Mouse (Mus musculus) spleen, postnatal 36 days (tissue): ENCODE results near the gene Fam189a1.

ENCODE experiments used
- DNase-seq, 2 experiments: peaks; one replicate each; pipeline ENCODE4 v3.0.0; 2022; ENCODE audit warnings: low spot score in 2 of 2, mixed read lengths in 1 of 2

The Fam189a1 gene

DNA sequence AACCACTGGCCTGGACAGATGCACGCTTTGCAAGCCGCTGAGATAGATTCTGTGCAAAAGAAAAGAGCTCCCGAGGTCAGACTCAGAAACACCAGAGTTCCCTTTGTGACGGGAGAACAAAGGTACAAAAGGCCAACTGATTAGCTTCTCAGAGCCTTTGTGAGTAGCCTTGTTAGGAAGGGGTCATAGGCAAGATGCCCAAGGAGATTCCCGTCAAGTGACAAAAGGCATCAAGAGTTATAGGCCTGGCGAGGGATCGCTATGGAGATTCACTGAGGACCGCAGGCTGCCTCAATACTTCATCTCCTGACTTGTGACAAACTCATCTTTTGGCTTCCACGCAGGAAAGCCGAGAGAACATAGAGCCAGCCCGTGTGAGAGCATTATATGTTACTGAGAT, 417.2 kb downstream of the Fam189a1 start:
- no peak for DNase-seq

DNA sequence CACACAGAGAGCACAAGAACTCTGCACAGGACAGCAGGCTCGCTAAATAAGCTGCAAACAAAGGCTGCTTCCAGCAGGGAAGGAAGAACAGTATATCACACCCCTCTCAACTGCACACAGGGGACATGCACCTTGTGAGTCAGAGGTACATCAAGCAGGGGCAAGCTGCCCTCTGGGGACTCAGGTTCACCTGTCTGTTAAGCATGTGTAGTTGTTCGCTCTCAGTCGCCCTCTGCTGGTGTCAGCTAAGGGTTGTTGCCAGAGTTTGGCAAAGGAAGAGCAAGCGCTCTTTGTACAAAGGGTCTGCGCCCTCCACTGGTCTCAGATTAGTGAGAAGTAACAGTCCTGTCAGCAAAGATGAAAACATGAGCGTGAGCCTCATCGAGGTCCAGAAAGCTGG, 426.6 kb downstream of the Fam189a1 start:
- no peak for DNase-seq

DNA sequence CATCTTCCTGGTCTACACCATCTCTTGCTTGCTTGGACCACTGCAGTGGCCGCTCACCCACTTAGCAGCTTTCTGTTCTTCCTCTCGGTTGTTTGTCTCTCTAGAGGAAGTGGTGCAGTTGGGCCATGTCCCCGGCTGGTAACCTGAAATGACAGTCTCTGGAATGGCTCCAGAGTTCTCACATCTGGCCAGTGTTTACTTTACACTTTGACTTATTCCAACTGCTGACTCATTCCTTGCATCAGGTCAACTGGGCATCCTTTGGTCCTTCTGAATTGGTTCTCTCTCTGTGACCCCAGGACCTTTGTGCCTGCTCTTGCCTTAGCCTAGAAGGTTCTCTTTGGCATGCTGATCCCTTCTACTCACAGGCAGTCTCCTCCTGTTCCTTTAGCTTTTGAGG, 427.6 kb downstream of the Fam189a1 start:
- no peak for DNase-seq

DNA sequence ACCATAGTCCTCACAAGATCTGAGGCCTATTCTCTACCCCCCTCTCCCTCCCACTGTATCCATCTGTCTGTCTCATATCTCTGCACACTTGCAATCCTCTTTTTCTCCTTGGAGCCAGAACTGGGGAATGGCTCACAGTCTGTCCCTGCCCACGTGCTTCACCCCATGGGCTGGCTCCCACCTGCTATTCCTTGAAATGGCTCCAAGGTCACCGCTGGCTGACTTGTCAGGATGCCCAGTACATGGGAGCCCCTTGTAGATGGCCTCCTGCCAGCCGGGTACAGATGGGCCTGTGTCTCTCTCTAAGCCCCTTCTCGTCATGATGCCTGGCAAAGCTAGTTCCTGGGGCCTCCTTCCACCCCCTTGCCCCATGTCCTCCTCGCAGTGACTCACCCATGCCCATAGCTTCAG, 428.2 kb downstream of the Fam189a1 start:
- no peak for DNase-seq

DNA sequence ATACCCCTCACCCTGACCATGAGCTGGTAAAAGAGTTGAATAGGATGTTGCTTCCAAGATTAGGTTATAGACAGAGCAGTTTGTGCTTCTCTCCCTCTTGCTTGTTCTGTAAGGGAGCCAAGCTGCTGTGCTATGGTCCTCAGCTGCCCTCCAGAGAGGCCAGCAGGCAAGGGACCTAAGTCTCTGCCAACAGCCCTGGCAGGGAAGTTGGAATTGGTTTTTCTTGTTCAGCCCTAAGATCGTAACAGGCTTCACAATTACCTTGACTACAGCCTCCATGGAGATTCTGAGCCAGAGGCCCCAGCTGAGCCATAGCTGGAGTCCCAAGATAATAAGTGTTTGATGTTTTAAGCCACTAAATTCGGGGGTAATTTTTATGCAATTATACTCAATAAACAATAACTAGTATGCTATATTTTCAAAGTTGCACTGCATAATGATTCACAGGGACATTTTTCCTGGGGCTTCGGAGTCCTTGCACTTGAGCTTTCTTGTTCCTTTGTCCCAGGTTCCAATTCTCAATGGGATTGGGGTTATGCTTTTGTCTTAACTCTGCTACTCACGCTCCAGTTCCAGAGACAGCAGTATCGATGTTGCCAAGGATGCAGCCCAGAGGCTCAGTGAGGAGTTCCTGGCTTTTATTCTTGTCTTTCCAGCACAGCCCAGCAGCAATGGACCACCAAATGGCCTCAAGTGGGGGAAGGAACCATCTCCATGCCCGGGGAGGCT, 430.2 kb downstream of the Fam189a1 start:
- no peak for DNase-seq

DNA sequence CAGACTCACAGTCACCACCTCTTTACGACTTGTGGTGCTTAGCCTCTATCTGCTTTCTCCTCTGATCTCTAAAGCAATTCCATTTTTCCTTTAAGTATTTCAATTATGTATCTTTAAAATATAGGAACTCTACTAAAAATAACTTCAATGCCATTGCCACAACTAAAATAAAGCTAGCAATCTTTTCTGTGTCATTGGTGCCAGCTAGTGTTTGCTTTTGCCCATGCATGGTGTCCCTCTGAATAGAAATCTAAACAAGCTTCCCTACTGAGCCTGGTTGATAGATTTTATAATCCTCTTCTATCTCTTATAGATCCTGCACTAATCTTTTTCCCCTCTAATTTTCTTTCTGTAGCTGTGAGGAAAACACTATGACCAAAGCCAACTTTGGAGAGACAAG, 432.0 kb downstream of the Fam189a1 start:
- DNase-seq = no peak

DNA sequence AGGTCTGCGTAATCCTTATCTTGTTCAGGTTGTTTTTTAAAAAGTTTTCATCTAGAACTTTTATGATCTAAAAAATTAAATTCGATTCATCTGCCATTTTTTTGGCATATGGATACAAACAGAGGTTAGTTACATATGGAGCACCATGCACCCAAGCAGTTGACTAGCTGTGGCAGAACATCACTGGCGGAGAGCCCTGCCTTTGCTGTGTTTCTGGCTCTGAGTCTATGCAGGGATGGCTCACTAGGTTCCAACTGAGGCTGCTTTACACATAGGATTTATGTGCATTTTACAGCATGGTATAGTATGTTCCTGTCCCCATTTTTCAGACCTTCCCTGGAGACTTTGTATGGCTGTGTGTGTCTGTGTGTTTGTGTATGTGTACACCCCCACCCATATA, 433.1 kb downstream of the Fam189a1 start:
- DNase-seq = no peak

DNA sequence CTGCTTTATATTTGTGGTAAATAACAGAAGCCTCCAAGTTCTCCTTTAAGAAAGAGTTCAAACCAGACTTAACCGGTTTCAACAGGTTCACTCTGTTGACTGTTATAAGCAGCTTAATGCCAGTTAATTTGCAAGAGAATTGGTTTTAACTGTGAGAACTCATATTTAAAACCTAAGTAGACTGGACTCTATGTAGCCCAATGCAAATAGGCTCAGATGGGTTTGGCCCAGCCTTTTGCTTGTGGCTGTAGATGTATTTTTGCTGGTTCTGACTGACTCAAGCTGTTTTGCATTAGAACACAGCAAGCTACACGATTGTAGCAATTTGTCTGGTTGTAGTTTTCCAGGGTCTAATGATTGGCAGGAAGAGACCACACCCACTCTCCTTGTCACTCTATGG, 440.1 kb downstream of the Fam189a1 start:
- no peak for DNase-seq

DNA sequence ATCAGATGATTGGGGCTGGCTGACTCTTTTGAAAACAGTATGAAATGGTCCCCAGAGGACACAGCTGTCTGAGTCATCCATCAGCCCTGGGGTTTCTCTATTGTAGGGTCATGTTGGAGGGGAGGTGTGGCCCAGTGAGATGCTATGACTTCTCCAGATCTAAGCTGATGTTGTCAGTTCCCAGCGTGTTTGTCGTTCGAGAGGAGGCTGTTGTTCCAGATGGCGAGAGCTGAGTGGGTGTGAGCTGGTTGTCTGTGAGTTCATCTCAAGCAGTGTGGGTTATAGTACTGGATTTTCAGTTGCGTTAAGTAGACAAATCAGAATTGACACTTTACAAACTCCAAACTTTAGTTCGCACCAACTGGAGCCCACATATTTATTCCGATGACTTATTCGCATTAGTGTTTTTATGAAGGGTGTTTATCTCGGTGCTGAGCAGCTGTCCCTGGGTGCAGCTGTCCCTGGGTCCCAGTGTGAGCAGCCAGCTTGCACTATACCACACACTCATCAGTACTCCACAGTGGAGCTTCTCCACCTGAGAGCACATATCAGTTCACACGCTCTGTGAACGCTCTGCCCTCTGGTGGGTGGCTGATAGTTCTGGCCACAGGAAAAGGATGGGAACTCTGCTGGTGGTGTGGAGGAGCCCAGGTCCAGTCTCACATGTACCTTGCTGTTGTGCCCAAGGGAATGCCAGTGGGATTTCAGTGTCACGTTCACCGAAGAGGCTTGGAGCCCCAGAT, 446.7 kb downstream of the Fam189a1 start:
- no peak for DNase-seq

DNA sequence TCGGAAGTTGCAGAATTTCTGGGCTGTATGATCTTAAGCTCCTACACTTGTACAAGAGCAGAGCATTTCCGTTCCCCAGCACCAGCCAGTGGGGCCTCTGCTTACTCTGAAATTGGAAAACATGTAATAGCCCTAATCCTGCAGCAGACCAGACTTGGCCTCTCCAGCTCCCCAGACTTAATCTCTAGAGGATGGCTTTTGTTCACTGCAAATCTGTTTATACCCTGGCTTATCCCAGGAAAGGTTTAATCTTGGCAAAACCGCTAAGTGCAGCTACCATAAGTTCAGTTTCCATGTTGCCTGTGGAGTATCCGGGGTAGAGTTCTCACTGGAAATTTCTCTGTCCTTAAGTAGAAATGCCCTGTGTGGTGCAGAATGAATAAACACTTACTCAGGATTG, 448.2 kb downstream of the Fam189a1 start:
- no peak for DNase-seq
